In genomic region chr5:122731321-122731720, GRCm38 (mm10) we compare ENCODE assay signal across 8 mouse cellular contexts. TPM values are rescaled to one million over a fixed set of nuclear protein-coding genes. Genes with fewer than 3 reads are reported as not detected.
DNase-seq lines count a peak whose midpoint lies in the region; ATAC-seq and TF ChIP-seq lines count a peak whose summit lies in the region.

No protein-coding gene starts in this region.

- 0 out of 2 replicates have a peak, but pooled peaks cover 7% of the 10 kb centered on the region for H3K36me3 ChIP-seq in forebrain, embryonic 13.5 days (ENCODE audit: poor library complexity, severe bottlenecking)
- H3K36me3 ChIP-seq in forebrain, embryonic 15.5 days: peaks cover 3% of the 10 kb centered on the region; the same call in 1 of the 2 replicates
- H3K36me3 ChIP-seq in limb, embryonic 12.5 days: peaks cover 6% of the 10 kb centered on the region; the same call in 1 of the 2 replicates

- TF ChIP-seq CTCF in gastrocnemius, adult 2 months (IDR thresholded peaks at IDR 0.05): peak; percentile 88

- H3K27me3 ChIP-seq in forebrain, embryonic 13.5 days: no peaks in the 10 kb centered on the region
- H3K27me3 ChIP-seq in forebrain, embryonic 15.5 days: no peaks in the 10 kb centered on the region
- no peaks in the 10 kb centered on the region for H3K27me3 ChIP-seq in limb, embryonic 12.5 days

- H3K4me2 ChIP-seq in forebrain, embryonic 13.5 days: no peak overlapping the region
- no peak overlapping the region for H3K4me2 ChIP-seq in forebrain, embryonic 15.5 days (replicated peaks)
- 0 out of 2 replicates have a peak overlapping the region, but pooled peaks have one; percentile 28 for H3K4me2 ChIP-seq in limb, embryonic 12.5 days

- H3K27ac ChIP-seq in forebrain, embryonic 13.5 days: peak overlapping the region; percentile 41; the same call in 1 of the 2 replicates
- no peak overlapping the region for H3K27ac ChIP-seq in forebrain, embryonic 15.5 days (replicated peaks)
- peak overlapping the region; percentile 69 for H3K27ac ChIP-seq in gastrocnemius, adult 2 months
- peak overlapping the region; percentile 84 for H3K27ac ChIP-seq in limb, embryonic 12.5 days

- ATAC-seq in forebrain, embryonic 13.5 days: no peak
- no peak for ATAC-seq in forebrain, embryonic 15.5 days (replicated peaks)
- ATAC-seq in limb, embryonic 12.5 days (ENCODE audit: insufficient number of reproducible peaks, insufficient read depth, low FRiP score, low TSS enrichment, low read depth): no peak

- 73% methylated on average over 8 of the region's 8 CpGs for WGBS in forebrain, embryonic 13.5 days
- 69% methylated on average over 8 of the region's 8 CpGs for WGBS in forebrain, embryonic 15.5 days
- 67% methylated on average over 8 of the region's 8 CpGs for WGBS in limb, embryonic 12.5 days

- DNase-seq in c-Kit-negative CD71-positive TER-119-positive erythroid progenitor cells, embryonic 14.5 days (ENCODE audit: low read depth, low spot score): peak; percentile 54
- DNase-seq in gastrocnemius, adult 2 months: peak; percentile 76
- peak; percentile 78 for DNase-seq in kidney, adult 18-20 months
- DNase-seq in naive thymus-derived CD4-positive, alpha-beta T cell, adult 2 months (ENCODE audit: low read depth): peak; percentile 88
- peak; percentile 79 for DNase-seq in testis, postnatal 10 days (ENCODE audit: low spot score)

- intact Hi-C loops in gastrocnemius, adult 2 months (cut with DNase I): no loop called here

- no peak overlapping the region for H3K4me3 ChIP-seq in forebrain, embryonic 13.5 days
- no peak overlapping the region for H3K4me3 ChIP-seq in forebrain, embryonic 15.5 days
- peak overlapping the region; percentile 53 for H3K4me3 ChIP-seq in gastrocnemius, adult 2 months
- no peak overlapping the region for H3K4me3 ChIP-seq in limb, embryonic 12.5 days (replicated peaks)

- H3K4me1 ChIP-seq in forebrain, embryonic 13.5 days: no peaks in the 10 kb centered on the region
- no peaks in the 10 kb centered on the region for H3K4me1 ChIP-seq in forebrain, embryonic 15.5 days
- H3K4me1 ChIP-seq in limb, embryonic 12.5 days (replicated peaks): peaks cover 23% of the 10 kb centered on the region

- H3K9ac ChIP-seq in forebrain, embryonic 13.5 days: no peak overlapping the region
- no peak overlapping the region for H3K9ac ChIP-seq in forebrain, embryonic 15.5 days (replicated peaks)
- no peak overlapping the region for H3K9ac ChIP-seq in limb, embryonic 12.5 days (replicated peaks)

- no peaks in the 10 kb centered on the region for H3K9me3 ChIP-seq in forebrain, embryonic 13.5 days (replicated peaks)
- no peaks in the 10 kb centered on the region for H3K9me3 ChIP-seq in forebrain, embryonic 15.5 days
- H3K9me3 ChIP-seq in limb, embryonic 12.5 days: no peaks in the 10 kb centered on the region

RNA-seq across cellular contexts. Expression of gene P2rx4, which starts 24.0 kb away (rescaled TPM):
- 6.2 and 6.8 TPM in 2 replicates for polyA plus RNA-seq in forebrain, embryonic 13.5 days (2015; fragmentation: Nextera tagmentation; extraction: Ambion mirVana)
- 8.8 and 9.4 TPM in 2 replicates for polyA plus RNA-seq in forebrain, embryonic 15.5 days (2015; fragmentation: Nextera tagmentation; extraction: Ambion mirVana)
- 1 to 10 TPM; 3.8 to 5.5 TPM for total RNA-seq in gastrocnemius, adult 2 months (2021)
- 6.8 and 7.0 TPM in 2 replicates for polyA plus RNA-seq in limb, embryonic 12.5 days (2016; fragmentation: Nextera tagmentation; extraction: Ambion mirVana)

RNA-seq across cellular contexts. Expression of gene Camkk2, which starts 47.9 kb away (rescaled TPM):
- 40.0 and 41.1 TPM in 2 replicates for polyA plus RNA-seq in forebrain, embryonic 13.5 days (2015; fragmentation: Nextera tagmentation; extraction: Ambion mirVana)
- 62.1 and 62.9 TPM in 2 replicates for polyA plus RNA-seq in forebrain, embryonic 15.5 days (2015; fragmentation: Nextera tagmentation; extraction: Ambion mirVana)
- total RNA-seq in gastrocnemius, adult 2 months (2021): 1 to 10 TPM; 3.6 to 5.2 TPM
- 37.6 and 38.0 TPM in 2 replicates for polyA plus RNA-seq in limb, embryonic 12.5 days (2016; fragmentation: Nextera tagmentation; extraction: Ambion mirVana)
